In genomic region chr4:133297801-133298238, GRCm38 (mm10) we compare ENCODE assay signal across 8 mouse cellular contexts. TPM values are rescaled to one million over a fixed set of nuclear protein-coding genes. Genes with fewer than 3 reads are reported as not detected.
DNase-seq lines count a peak whose midpoint lies in the region; ATAC-seq lines count a peak whose summit lies in the region.

No protein-coding gene starts in this region.

- H3K27ac ChIP-seq in forebrain, embryonic 10.5 days = 0 out of 2 replicates have a peak overlapping the region, but pooled peaks have one; percentile 20
- H3K27ac ChIP-seq in heart, embryonic 14.5 days (replicated peaks in 1 of 2; ENCODE audit: control insufficient read depth in 1 of 2, insufficient read depth in 1 of 2, low read depth in 2 of 2, low read length in 2 of 2) = no peak overlapping the region
- H3K27ac ChIP-seq in liver, embryonic 13.5 days = no peak overlapping the region
- H3K27ac ChIP-seq in neural tube, embryonic 11.5 days (ENCODE audit: low read depth, low read length) = no peak overlapping the region
- H3K27ac ChIP-seq in stomach, embryonic 16.5 days (ENCODE audit: low read length) = peak overlapping the region; percentile 8; the same call in 1 of the 2 replicates

- 2% methylated on average over 5 of the region's 5 CpGs for WGBS in forebrain, embryonic 10.5 days
- WGBS in heart, embryonic 14.5 days = 2% methylated on average over 5 of the region's 5 CpGs
- WGBS in liver, embryonic 13.5 days (ENCODE audit: insufficient replicate concordance) = 1% methylated on average over 5 of the region's 5 CpGs
- 7% methylated on average over 5 of the region's 5 CpGs for WGBS in neural tube, embryonic 11.5 days
- WGBS in stomach, embryonic 16.5 days = 5% methylated on average over 5 of the region's 5 CpGs

- no peak overlapping the region for H3K9ac ChIP-seq in heart, embryonic 14.5 days (ENCODE audit: low read length)
- no peak overlapping the region for H3K9ac ChIP-seq in liver, embryonic 13.5 days
- H3K9ac ChIP-seq in neural tube, embryonic 11.5 days (ENCODE audit: low read length) = peak overlapping the region; percentile 10; the same call in 1 of the 2 replicates
- H3K9ac ChIP-seq in stomach, embryonic 16.5 days (ENCODE audit: low read length) = peak overlapping the region; percentile 19; the same call in 1 of the 2 replicates

- peaks cover 47% of the 10 kb centered on the region for H3K4me1 ChIP-seq in forebrain, embryonic 10.5 days
- peaks cover 7 to 9% of the 10 kb centered on the region in 2 experiments for H3K4me1 ChIP-seq in heart, embryonic 14.5 days (ENCODE audit: control insufficient read depth in 2 of 2, insufficient read depth in 2 of 2, low read length in 2 of 2)
- H3K4me1 ChIP-seq in liver, embryonic 13.5 days (replicated peaks) = peaks cover 6% of the 10 kb centered on the region
- H3K4me1 ChIP-seq in neural tube, embryonic 11.5 days (ENCODE audit: control insufficient read depth, insufficient read depth, low read length) = peaks cover 24% of the 10 kb centered on the region
- peaks cover 27% of the 10 kb centered on the region for H3K4me1 ChIP-seq in stomach, embryonic 16.5 days (ENCODE audit: control insufficient read depth, insufficient read depth, low read length)

- H3K4me2 ChIP-seq in heart, embryonic 14.5 days (ENCODE audit: low read length) = no peak overlapping the region
- no peak overlapping the region for H3K4me2 ChIP-seq in liver, embryonic 13.5 days
- no peak overlapping the region for H3K4me2 ChIP-seq in neural tube, embryonic 11.5 days (ENCODE audit: low read depth)
- H3K4me2 ChIP-seq in stomach, embryonic 16.5 days (ENCODE audit: low read depth, low read length) = no peak overlapping the region

- H3K4me3 ChIP-seq in forebrain, embryonic 10.5 days = 0 out of 2 replicates have a peak overlapping the region, but pooled peaks have one; percentile 9
- no peak overlapping the region for H3K4me3 ChIP-seq in heart, embryonic 14.5 days (ENCODE audit: control insufficient read depth in 1 of 2, insufficient read depth in 1 of 2, low read depth in 1 of 2, low read length in 2 of 2)
- H3K4me3 ChIP-seq in liver, embryonic 13.5 days (replicated peaks) = no peak overlapping the region
- no peak overlapping the region for H3K4me3 ChIP-seq in neural tube, embryonic 11.5 days (ENCODE audit: low read depth, low read length)
- H3K4me3 ChIP-seq in stomach, embryonic 16.5 days (replicated peaks; ENCODE audit: low read length) = no peak overlapping the region

- peak; percentile 42 for DNase-seq in c-Kit-negative CD71-positive TER-119-positive erythroid progenitor cells, embryonic 14.5 days (ENCODE audit: low read depth, low spot score)
- peak; percentile 75 for DNase-seq in forebrain, embryonic 10.5 days (ENCODE audit: extremely low spot score, low spot score)
- DNase-seq in kidney, postnatal 10 days = peak; percentile 92
- peak; percentile 42 for DNase-seq in liver, embryonic 13.5 days
- DNase-seq in neural tube, embryonic 11.5 days (ENCODE audit: low spot score) = peak; percentile 87

- no peaks in the 10 kb centered on the region for H3K9me3 ChIP-seq in forebrain, embryonic 10.5 days
- H3K9me3 ChIP-seq in heart, embryonic 14.5 days (ENCODE audit: control insufficient read depth, low read length) = no peaks in the 10 kb centered on the region
- H3K9me3 ChIP-seq in liver, embryonic 13.5 days (replicated peaks) = no peaks in the 10 kb centered on the region
- H3K9me3 ChIP-seq in neural tube, embryonic 11.5 days (ENCODE audit: control insufficient read depth, low read length) = no peaks in the 10 kb centered on the region
- no peaks in the 10 kb centered on the region for H3K9me3 ChIP-seq in stomach, embryonic 16.5 days (replicated peaks; ENCODE audit: control insufficient read depth, low read length)

- peak; percentile 90 for ATAC-seq in CD4-positive, CD25-positive, alpha-beta regulatory T cell, adult 4 months
- ATAC-seq in heart, embryonic 14.5 days (ENCODE audit: insufficient number of reproducible peaks, insufficient read depth, low FRiP score, low read depth) = 0 out of 2 replicates have a peak, but pooled peaks have one; percentile 42
- peak; percentile 63 for ATAC-seq in liver, embryonic 13.5 days (ENCODE audit: low read depth)
- ATAC-seq in neural tube, embryonic 11.5 days (ENCODE audit: insufficient read depth, low FRiP score, low TSS enrichment) = no peak
- ATAC-seq in stomach, embryonic 16.5 days (ENCODE audit: insufficient read depth, low FRiP score) = peak; percentile 83

- peaks cover 21% of the 10 kb centered on the region for H3K27me3 ChIP-seq in forebrain, embryonic 10.5 days (ENCODE audit: poor library complexity, severe bottlenecking)
- H3K27me3 ChIP-seq in heart, embryonic 14.5 days (ENCODE audit: control insufficient read depth, insufficient read depth, low read length) = no peaks in the 10 kb centered on the region
- H3K27me3 ChIP-seq in liver, embryonic 13.5 days = 0 out of 2 replicates have a peak, but pooled peaks cover 3% of the 10 kb centered on the region
- H3K27me3 ChIP-seq in neural tube, embryonic 11.5 days (ENCODE audit: control insufficient read depth, insufficient read depth, low read length) = no peaks in the 10 kb centered on the region
- H3K27me3 ChIP-seq in stomach, embryonic 16.5 days (ENCODE audit: control insufficient read depth, insufficient read depth, low read length) = no peaks in the 10 kb centered on the region

- peaks cover 59% of the 10 kb centered on the region for H3K36me3 ChIP-seq in forebrain, embryonic 10.5 days (replicated peaks)
- peaks cover 70% of the 10 kb centered on the region for H3K36me3 ChIP-seq in heart, embryonic 14.5 days (ENCODE audit: control insufficient read depth, insufficient read depth, low read length)
- peaks cover 53% of the 10 kb centered on the region for H3K36me3 ChIP-seq in liver, embryonic 13.5 days
- H3K36me3 ChIP-seq in neural tube, embryonic 11.5 days (ENCODE audit: control insufficient read depth, insufficient read depth, low read length) = peaks cover 2% of the 10 kb centered on the region; the same call in 1 of the 2 replicates
- H3K36me3 ChIP-seq in stomach, embryonic 16.5 days (ENCODE audit: control insufficient read depth, insufficient read depth, low read length) = peaks cover 13% of the 10 kb centered on the region

RNA-seq across cellular contexts. Expression of gene Tmem222, which starts 20.2 kb away (rescaled TPM):
- 10 to 100 TPM; 83.4 to 93.2 TPM for polyA plus RNA-seq in CD4-positive, CD25-positive, alpha-beta regulatory T cell, adult 4 months (2017; shearing (Covaris generic))
- 85.8 and 91.6 TPM in 2 replicates for polyA plus RNA-seq in forebrain, embryonic 10.5 days (2016; fragmentation: Nextera tagmentation; extraction: Ambion mirVana)
- polyA plus RNA-seq in heart, embryonic 14.5 days (2014; fragmentation: Nextera tagmentation; extraction: Ambion mirVana) = 54.7 and 57.1 TPM in 2 replicates
- polyA plus RNA-seq in liver, embryonic 13.5 days (2015; fragmentation: Nextera tagmentation; extraction: Ambion mirVana) = 38.9 and 41.0 TPM in 2 replicates
- 79.0 and 91.0 TPM in 2 replicates for polyA plus RNA-seq in neural tube, embryonic 11.5 days (2014; fragmentation: Nextera tagmentation; extraction: Ambion mirVana)
- 71.3 and 74.3 TPM in 2 replicates for polyA plus RNA-seq in stomach, embryonic 16.5 days (2015; fragmentation: Nextera tagmentation; extraction: Ambion mirVana)

RNA-seq across cellular contexts. Expression of gene Sytl1, which starts 34.9 kb away (rescaled TPM):
- 10 to 100 TPM; 22.1 to 39.4 TPM for polyA plus RNA-seq in CD4-positive, CD25-positive, alpha-beta regulatory T cell, adult 4 months (2017; shearing (Covaris generic))
- 0.67 and 1.0 TPM in 2 replicates for polyA plus RNA-seq in forebrain, embryonic 10.5 days (2016; fragmentation: Nextera tagmentation; extraction: Ambion mirVana)
- 0.34 and 0.42 TPM in 2 replicates for polyA plus RNA-seq in heart, embryonic 14.5 days (2014; fragmentation: Nextera tagmentation; extraction: Ambion mirVana)
- polyA plus RNA-seq in liver, embryonic 13.5 days (2015; fragmentation: Nextera tagmentation; extraction: Ambion mirVana) = 0.42 and 0.55 TPM in 2 replicates
- polyA plus RNA-seq in neural tube, embryonic 11.5 days (2014; fragmentation: Nextera tagmentation; extraction: Ambion mirVana) = 1.2 and 1.4 TPM in 2 replicates
- 52.0 and 76.1 TPM in 2 replicates for polyA plus RNA-seq in stomach, embryonic 16.5 days (2015; fragmentation: Nextera tagmentation; extraction: Ambion mirVana)

RNA-seq across cellular contexts. Expression of gene Wdtc1, which starts 55.5 kb away (rescaled TPM):
- polyA plus RNA-seq in CD4-positive, CD25-positive, alpha-beta regulatory T cell, adult 4 months (2017; shearing (Covaris generic)) = 1 to 10 TPM; 4.2 to 7.8 TPM
- 16.8 and 17.0 TPM in 2 replicates for polyA plus RNA-seq in forebrain, embryonic 10.5 days (2016; fragmentation: Nextera tagmentation; extraction: Ambion mirVana)
- 16.9 and 17.3 TPM in 2 replicates for polyA plus RNA-seq in heart, embryonic 14.5 days (2014; fragmentation: Nextera tagmentation; extraction: Ambion mirVana)
- polyA plus RNA-seq in liver, embryonic 13.5 days (2015; fragmentation: Nextera tagmentation; extraction: Ambion mirVana) = 5.5 and 7.1 TPM in 2 replicates
- polyA plus RNA-seq in neural tube, embryonic 11.5 days (2014; fragmentation: Nextera tagmentation; extraction: Ambion mirVana) = 26.4 and 27.0 TPM in 2 replicates
- polyA plus RNA-seq in stomach, embryonic 16.5 days (2015; fragmentation: Nextera tagmentation; extraction: Ambion mirVana) = 12.9 and 14.8 TPM in 2 replicates

RNA-seq across cellular contexts. Expression of gene Map3k6, which starts 57.2 kb away (rescaled TPM):
- polyA plus RNA-seq in CD4-positive, CD25-positive, alpha-beta regulatory T cell, adult 4 months (2017; shearing (Covaris generic)) = under 1 TPM in 1 of 2 experiments, not detected in 1; 0.62 TPM
- polyA plus RNA-seq in forebrain, embryonic 10.5 days (2016; fragmentation: Nextera tagmentation; extraction: Ambion mirVana) = 1.7 and 1.8 TPM in 2 replicates
- 1.6 and 2.3 TPM in 2 replicates for polyA plus RNA-seq in heart, embryonic 14.5 days (2014; fragmentation: Nextera tagmentation; extraction: Ambion mirVana)
- 1.7 and 1.9 TPM in 2 replicates for polyA plus RNA-seq in liver, embryonic 13.5 days (2015; fragmentation: Nextera tagmentation; extraction: Ambion mirVana)
- 1.5 and 2.7 TPM in 2 replicates for polyA plus RNA-seq in neural tube, embryonic 11.5 days (2014; fragmentation: Nextera tagmentation; extraction: Ambion mirVana)
- 17.1 and 21.0 TPM in 2 replicates for polyA plus RNA-seq in stomach, embryonic 16.5 days (2015; fragmentation: Nextera tagmentation; extraction: Ambion mirVana)

Comparison
In these comparisons a context has a peak if more than half of its experiments do, and no peak if none do; other contexts are left out.
1. DNase-seq: peak in every context shown above with its lines; median percentile 92 in kidney, postnatal 10 days; 87 in neural tube, embryonic 11.5 days; 75 in forebrain, embryonic 10.5 days; 42 in c-Kit-negative CD71-positive TER-119-positive erythroid progenitor cells, embryonic 14.5 days; 42 in liver, embryonic 13.5 days.
2. H3K27ac ChIP-seq: peak in forebrain, embryonic 10.5 days (single experiment) and stomach, embryonic 16.5 days (single experiment); none in heart, embryonic 14.5 days (0 of 2), liver, embryonic 13.5 days (single experiment) and neural tube, embryonic 11.5 days (single experiment).
3. H3K9ac ChIP-seq: peak in neural tube, embryonic 11.5 days (single experiment) and stomach, embryonic 16.5 days (single experiment); none in heart, embryonic 14.5 days (single experiment) and liver, embryonic 13.5 days (single experiment).